Mouse (Mus musculus): ENCODE measurements around the gene Gm20388.
"Not testable (repeated sequence)": the region's sequence is repeated elsewhere in the genome, so short reads cannot be mapped to it uniquely, and the experiment has no call there.

Gene Gm20388

DNA sequence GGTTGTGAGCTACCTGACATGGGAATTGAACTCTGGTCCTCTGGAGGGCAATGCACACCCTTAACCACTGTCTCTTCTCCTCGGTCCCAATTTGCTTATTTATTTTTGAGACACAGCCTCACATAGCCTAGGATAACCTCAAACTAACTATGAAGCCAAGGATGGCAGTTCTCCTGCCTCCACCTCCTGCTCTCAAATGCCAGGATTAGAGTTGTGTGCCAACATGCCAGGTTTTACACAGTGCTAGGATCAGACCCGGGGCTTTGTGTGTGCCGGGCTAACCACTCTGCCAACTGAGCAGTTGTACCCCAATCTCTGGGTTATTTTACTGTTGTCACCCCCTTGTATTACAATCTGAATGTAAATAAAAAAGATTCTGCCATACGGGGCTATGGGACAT, 4066.9 kb downstream of the Gm20388 start:
- peak in 1 of 2 experiments; percentile 22 for DNase-seq

DNA sequence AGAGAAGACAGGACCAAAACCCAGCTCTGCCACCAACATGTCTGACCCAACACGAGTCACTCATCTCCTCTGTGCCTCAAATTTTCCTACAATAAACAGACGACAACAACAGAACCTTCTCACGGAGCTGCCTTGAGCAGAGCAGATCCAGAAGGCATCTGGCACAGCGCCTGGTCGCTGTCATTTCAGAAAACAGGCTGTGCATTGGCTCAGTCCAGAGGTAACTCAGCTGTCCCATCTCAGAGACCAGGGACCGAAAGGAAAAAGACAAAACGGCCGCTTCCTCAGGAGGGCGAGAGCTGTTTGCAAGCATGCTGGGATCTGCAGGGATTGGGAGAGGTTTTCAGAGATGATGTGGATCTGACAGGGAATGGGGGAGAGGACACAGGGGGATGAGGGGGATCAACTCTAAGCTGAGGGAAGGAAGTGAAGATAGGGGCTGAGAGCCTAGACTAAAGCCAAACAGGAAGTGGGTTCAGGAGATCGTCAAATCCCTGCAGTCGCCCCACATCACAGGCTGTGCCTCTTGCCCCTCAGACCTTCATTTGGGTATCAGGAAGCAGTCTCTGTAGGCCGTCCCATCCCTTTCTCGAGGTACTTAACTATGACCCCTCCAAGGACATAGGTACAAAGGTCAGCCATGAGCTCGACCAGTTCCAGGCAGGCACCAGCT, 4067.7 kb downstream of the Gm20388 start:
- DNase-seq: peak; percentile 28 to 63

DNA sequence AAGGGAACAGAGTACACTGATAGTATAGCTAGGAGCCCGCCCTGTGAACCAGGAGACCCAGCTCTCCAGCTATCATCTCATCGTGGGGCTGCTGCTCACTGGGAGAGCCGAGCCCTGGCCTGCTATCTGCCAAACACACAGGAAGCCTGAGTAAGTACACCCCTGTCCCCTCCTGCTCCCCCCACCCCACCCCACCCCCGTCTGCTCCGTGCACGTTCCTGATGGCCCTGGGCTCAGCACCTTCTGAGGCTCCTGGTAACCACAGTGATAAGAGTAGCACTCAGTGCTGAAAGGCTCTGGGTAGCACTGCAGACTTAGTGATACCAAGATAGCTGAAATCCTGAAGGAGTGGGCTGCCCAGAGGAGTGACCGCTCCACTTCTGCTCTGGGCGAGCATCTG, 4068.3 kb downstream of the Gm20388 start:
- DNase-seq: no peak

DNA sequence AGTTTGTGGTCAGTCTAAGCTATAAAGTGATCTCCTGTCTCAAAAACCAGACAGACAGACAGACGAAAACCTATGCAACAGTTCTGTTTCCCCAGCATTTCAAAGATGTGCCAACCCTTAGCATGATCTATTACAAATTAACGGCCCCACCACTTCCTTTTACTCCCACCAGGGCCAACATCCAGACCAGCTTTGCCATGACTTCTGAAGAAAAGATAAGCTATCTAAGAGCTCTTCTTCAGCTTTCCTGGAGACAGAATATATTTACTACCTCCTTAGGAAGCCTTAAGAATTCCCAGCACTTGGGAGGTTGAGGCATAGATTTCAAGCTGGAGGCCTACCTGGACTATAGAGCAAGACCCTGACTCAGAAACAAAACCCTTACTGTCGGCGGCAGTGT, 4069.6 kb downstream of the Gm20388 start:
- DNase-seq: no peak

DNA sequence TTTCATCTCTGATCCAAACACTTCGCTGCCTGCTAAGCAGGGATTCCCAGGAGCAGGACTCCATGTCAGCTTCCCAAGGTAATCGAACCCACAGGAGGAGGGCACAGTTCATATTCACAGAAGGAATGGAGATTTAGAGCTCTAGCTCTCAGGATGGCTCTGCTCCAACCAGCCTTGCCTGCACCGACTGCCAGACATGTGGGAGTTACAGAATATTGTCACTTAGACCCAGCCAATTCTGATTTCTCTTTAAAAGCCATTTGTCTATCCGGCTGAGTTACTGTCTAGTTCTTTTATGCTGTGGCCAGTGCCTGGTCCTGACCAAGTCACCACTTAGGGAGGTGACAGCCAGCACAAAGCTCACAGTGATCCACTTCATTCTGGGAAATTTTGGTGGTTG, 4071.0 kb downstream of the Gm20388 start:
- peak; percentile 23 to 45 for DNase-seq

DNA sequence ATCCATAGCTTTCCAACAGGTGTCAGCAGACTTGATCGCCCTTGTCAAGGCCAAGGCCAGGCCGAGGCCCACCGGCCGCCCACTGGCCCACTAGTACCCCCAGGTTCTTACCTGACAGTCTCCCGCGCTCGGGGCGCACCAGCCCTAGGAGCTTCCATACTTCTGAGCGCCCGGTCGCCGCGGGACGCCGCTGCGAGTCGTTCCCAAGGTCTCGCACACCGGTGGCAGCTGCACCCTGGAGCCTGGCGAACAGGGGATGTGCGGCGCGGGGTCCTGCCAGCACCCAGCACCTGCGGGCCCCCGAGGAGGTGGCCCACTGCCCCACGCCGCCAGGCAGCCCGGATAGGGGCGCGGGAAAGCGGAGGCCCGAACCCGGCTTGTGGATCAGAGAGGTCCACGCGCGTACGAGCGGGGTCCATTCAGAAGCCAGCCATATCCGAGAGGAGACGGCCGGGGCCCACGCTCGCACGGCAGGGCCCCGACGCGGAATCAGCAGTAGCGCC, 4071.7 kb downstream of the Gm20388 start:
- DNase-seq: peak in 1 of 2 experiments; percentile 56

DNA sequence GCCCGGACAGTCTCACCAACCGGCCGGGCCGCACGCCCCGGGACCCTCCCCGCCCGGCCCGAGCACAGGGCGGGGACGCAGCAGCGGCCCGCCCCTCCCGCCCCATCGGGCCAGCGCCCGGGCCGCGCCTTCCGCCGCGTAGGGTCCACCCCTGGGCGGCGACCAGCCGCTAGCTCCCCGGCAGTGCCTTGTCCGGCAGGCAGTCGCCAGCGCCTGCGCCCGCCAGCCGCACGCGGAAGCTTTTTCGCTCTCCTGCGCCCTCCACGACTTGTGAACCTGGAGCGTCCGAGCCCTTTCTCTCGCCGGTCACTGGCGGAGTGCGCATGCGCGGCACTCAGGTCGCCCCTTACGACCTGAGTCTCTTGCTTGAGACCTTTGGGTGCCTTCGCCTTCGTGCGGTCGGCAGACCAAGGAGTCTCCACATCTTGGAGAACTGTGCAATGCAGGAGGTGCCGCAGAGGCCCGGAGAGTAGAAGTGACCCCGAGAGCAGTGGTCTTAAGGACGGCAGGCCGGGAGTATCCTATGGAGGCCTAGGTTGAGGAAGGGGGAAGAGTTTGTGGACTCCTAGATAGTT, 4072.3 kb downstream of the Gm20388 start, which contains the start of gene Abcb10:
Abcb10 (minus strand) TSS at position 297 of the 575 bp plus-strand sequence.
- peak; percentile 89 to 92 for DNase-seq

DNA sequence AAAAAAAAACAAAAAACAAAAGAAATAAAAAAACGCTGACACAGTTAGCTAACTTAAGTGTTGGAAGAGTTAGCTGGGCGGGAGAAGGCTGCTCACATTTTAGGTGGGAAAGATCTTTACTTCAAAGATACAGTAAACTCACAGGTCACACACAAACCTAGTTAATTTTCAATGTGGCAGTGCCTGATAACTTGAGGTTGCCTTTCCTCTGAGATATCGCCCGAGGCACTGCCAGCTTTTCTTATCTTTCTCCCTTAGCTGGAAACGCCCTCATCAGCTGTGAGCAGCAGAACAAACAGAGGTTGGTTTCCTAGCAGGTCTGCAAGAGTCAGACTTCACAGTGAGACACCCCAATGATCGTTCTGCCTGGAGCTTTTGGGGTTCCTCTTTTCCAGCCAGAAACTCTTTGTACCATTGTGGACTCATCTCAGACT, 4078.0 kb downstream of the Gm20388 start:
- no peak for DNase-seq

DNA sequence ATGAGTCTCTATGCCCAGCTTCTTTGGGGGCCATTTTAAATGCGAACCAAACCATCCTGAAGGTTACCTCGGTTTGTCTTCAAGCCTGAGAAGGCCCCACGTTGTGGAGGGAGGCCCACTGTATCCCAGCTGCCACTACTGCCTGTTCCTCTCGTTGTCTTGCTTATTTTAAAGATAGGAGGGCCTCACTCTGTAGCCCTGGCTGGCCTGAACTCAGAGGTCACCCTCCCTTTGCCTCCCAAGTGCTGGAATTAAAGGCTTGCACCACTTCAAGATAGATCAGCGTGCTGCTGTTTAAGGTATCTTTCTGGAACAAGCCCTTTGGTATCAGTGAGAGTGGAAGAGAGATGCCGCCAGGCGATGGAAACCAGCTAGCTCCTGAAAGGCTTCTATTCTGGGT, 4078.5 kb downstream of the Gm20388 start:
- DNase-seq: no peak

DNA sequence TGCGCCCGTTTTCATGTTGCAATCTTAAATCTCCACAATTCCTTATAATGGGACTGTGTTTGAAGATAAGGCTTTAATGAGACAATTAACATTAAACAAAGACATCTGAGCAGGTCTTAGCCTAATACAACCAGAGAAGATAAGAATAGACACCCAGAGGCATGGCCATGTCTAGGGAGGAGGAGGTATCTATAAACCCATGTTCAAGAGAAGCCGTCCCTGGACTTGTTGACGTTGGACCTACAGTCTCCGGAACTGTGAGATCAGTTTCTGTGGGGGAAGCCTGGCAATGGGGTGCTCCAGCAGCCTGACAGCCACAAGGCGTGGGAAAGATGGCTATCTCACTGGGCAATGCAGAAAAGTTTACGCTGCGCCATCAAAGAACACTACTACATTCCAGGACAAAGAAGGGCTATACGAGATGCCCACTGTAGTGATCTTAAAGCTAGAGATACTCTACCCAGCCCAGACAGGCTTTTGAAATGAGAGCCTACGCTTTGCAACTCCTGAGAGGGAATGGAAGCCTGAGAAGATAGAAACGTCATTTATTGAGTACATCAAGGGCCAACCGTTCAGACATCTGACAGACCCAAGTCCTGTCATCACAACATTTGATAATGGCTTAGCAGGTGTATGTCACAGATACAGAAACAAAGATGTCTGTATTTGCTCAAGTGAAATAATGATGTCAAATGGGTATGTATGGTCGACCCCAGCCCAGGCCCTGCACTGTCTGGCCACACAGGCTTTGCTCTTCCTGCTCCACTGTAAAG, 4079.8 kb downstream of the Gm20388 start:
- no peak for DNase-seq

DNA sequence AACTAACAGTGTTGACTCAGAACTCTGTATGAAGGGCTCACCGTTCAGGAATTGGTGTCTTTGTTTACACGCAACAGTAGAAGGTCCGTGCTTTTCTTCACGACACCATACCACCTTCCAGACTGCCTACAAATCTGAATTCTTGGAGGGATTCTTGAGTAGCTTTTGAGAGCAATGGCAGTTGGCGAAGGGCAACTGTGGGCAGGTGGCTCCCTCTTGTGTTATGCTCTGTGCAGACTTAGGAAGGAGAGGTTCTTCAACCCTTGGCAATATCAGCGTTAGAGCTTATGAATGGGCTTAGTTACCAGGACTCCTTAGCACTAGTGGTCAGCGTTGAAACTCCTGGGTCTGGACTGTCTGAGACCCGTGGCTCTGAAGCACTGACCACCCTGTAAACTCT, 4081.9 kb downstream of the Gm20388 start:
- peak in 1 of 2 experiments; percentile 25 for DNase-seq

DNA sequence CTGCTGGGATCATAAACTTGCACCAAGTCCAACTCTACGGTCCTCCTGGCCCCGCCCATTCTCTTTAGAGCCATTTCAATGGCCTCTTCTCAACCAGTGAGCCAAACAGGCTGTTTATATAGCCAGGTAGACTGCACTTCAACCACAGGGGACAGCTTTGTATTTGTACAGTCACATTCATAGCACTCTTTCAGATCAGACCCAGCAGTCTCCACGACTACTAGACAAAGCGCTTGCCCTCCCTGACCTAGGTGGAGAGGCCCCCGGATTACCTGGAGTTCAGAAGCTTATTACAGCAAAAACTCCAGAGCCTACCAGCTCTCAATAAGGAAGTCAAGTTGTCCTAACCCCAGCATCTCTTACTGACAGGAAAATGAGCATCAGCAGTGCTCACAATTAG, 4083.0 kb downstream of the Gm20388 start:
- no peak for DNase-seq

DNA sequence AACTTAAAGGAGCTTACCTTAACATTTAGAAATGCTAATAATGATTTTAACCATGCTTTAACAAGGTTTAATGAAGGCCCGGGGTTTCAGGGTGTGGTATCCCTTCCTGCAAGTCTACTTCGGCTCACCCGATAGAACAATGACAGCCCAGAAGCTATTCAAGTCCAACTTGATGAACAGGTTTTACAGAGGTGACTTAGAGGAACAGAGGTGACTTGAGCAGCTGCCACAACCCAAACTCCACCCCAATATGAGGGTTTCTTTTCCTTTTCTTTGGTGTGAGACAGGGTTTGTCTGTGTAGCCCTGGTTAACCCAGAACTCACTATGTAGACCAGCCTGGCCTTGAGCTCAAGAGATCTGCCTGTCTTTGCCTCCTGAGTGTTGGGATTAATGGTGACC, 4083.4 kb downstream of the Gm20388 start:
- no peak for DNase-seq

DNA sequence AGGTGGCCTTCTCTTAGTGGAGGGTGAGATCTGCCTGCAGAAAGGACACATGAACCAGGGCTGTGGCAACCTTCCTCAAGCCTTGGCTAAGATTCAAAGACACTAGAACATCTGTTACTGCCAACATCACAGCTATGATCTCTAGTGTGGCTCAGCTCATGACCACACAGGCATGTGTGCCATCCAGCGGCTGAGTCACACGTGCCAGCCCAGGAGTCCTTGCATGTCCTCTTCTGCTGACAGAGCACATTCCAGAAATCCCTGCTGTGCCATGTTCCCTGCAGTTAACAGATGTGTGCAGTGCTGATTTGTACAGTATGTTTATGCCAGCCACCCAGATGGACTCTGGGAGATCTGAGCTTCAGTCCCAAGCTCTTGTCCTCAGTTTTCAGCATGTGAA, 4088.9 kb downstream of the Gm20388 start:
- DNase-seq: no peak

DNA sequence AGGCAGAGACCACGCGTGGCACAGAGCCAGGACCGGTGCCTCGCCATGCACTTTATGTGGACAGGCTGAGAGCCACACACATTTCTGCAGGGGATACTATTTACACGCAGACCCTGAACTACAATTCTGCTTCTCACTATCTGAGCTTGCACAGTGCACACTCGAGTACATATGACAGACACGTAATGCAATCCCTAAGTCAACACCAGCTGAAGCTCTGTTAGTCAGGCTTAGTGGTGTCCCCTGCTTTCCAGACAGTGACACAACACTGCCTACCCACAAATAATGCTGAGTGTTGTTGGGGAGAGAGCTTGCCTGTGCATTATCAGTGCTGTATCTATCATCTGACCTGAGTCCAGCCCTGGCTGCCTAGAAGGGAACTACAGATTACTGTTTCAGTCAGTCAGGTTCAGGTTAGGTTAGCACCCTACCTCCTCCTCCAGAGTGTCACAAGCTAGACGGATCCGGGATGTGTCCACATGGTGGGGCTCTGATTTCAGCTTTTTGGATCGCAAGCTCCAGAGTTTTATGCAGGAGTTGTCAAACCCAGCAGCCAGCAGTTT, 4092.0 kb downstream of the Gm20388 start:
- no peak for DNase-seq

DNA sequence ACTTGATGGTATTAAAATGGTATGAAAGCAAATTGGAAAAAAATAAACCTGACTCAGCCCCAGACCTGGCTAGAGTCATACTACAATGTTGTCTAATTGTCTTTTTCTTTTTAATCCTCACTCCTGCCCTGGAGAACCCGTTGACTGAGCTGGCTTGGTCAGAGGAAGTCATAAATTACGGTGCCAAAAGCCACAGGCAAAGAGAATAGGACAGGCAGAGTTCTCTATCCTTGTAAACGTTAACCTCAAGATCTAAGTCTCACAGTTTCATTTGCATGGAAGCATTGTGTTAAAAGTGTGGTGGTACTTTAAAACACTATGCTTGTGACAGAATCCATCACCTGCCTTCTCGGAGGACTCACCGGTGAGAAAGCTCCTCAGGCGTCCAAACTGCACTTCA, 4097.2 kb downstream of the Gm20388 start:
- no peak for DNase-seq

DNA sequence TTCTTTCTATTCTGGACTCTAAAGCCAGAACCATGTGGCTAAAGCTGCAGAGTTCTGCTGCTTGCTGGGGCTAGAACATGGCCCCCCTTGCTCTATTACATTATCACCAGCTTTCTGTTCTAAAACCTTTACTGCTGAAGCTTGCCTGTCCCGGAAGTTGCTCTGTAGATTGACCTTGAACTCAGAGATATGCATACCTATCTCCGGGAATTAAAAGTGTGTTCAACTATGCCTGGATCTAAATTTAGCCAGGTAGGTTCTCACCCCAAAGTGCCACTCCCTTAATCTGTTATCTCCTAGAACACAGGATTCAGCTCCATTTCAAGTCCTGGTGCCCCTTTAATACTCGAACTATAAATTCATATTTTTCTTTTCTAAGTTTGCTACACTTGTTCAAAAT, 4100.9 kb downstream of the Gm20388 start:
- no peak for DNase-seq

DNA sequence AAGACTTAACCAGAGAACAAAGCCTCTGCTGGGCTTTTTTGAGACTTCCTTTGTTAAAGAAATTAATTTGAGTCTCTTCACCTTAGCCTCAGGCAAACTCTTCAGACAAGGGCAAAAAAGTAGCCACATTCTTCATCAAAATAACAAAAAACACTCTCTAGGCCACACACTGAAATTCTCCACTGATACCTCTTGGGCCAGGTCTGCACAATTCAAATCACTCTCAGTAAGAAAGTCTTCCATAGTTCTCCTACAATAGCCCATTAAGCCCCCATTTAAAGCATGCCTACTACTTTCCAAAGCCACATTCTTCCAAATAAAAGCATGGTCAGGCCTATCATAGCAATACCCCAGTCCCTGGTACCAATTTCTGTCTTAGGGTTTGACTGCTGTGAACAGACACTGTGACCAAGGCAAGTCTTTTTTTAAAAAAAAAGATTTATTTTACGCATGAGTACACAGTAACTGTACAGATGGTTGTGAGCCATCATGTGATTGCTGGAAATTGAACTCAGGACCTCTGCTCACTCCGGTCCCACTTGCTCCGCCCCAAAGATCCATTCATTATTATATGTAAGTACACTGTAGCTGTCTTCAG, 4101.4 kb downstream of the Gm20388 start:
- DNase-seq: no peak

DNA sequence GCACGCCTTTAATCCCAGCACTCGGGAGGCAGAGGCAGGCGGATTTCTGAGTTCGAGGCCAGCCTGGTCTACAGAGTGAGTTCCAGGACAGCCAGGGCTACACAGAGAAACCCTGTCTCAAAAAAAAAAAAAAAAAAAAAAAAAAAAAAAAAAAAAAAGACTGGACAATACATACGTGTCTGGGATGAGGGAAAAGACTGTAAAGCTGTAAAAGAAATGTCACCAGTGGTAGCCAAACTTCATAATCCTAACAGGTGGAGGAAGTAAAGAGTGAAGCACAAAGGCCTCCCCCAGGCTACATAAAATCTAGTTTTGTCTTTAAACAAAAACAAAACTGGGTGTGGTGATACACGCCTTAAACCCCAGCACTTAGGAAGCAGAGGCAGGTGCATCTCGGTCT, 4103.7 kb downstream of the Gm20388 start:
- DNase-seq: not testable (repeated sequence)

DNA sequence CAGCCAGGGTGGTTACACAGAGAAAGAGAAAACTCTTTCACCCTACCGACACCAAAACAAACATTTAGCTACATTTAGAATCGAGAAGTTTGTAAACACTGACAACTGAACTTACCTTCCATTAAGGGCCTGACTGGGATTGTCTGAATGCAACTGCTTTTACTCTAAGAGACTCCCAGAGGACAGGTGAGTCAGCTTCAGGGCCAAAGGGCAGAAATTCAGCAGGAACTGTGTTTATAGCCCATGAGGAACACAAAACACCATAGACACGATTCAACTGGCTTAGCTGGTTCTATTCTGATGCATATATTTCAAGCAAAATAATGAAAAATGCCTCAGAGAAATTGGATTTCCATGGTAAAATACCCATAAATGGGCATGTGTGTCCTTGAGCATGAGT, 4104.1 kb downstream of the Gm20388 start:
- no peak for DNase-seq

DNA sequence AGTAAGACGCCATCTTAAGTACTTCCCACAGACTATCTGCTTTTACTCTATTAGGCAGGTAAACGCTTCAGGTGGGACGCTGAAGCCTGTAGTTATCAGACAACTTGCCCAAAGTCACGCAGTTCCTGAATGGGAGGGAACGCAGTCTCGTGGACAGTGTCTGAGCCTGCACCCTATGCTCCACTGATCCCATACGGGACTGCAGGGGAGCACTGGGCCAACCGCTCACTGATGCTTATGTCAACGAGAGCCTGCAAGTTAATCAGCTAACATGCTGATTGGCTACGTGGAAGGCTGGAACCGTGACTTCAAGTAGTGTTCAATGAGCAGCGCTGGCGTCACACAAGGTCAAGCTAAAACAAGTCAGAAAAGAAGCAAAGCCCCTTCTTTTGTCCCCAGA, 4109.1 kb downstream of the Gm20388 start:
- DNase-seq: peak in 1 of 2 experiments; percentile 13

DNA sequence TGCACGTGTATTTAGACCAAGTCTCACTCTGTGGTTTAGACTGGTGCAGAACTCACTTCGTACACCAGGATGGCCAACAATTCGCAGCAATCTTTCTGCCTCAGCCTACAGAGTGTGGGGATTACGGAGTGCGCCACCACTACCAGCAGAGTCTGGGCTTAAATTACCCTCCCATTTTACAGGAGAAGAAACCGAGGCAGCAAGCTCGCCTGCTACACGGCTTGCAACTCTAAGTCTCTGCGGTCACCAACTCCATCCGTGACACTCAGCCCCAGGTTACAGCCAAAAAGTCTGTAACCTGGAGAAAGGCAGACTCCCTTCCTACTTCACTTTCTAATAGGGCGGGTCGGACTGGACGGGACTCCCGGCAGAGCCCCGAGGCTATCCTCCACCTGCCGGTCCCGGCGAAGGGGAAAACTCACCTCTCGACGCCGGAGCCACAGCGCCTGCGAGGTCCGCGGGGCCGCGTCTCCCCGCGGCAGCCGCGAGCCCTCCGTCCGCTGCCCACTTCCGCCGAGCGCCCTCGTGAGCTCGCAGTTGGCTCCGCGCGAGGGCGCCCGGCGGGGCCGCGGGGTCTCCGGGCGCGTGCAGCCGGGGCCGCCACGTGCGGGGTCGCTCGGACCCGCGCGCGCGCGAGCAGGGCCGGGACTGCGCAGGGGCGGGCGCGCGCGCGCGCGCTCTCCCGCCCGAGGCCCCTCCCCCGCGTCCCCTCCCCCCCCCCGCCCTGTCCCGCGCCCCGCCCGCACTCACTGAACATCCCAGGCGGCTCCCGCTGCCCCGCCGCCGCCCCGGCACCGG, 4110.0 kb downstream of the Gm20388 start:
- DNase-seq: peak; percentile 71 to 79
